Mouse (Mus musculus) embryonic fibroblast, embryonic 13.5 days (primary cell): ENCODE data around the gene Pycr2. TPM values are rescaled to one million over a fixed set of nuclear protein-coding genes. Genes with fewer than 3 reads are reported as not detected.

Source experiments
- H3K27ac ChIP-seq: 2 replicates; pipeline ENCODE4 v1.5.1; 2012; ENCODE audit warnings: low read length, control low read depth, inconsistent platforms; ENCODE audit not compliant: insufficient read depth
- H3K4me1 ChIP-seq: 2 replicates; pipeline ENCODE4 v1.6.1; 2011; ENCODE audit warnings: low read length; ENCODE audit not compliant: control insufficient read depth, insufficient read depth
- H3K4me3 ChIP-seq: 2 replicates; pipeline ENCODE4 v1.5.1; 2011; ENCODE audit warnings: mild to moderate bottlenecking, control low read depth, low read length; ENCODE audit not compliant: insufficient read depth
- CTCF ChIP-seq: IDR thresholded peaks from 2 replicates; pipeline ENCODE4 v1.5.1; 2011; ENCODE audit warnings: mild to moderate bottlenecking, control low read depth, low read length, moderate library complexity, borderline replicate concordance; ENCODE audit not compliant: insufficient read depth
- POLR2A ChIP-seq: IDR thresholded peaks from 2 replicates; pipeline ENCODE4 v1.6.1; 2011; ENCODE audit warnings: low read depth, mild to moderate bottlenecking, control low read depth, low read length, moderate library complexity
- polyA plus RNA-seq: library from polyadenylated mRNA; stranded (reverse); fragments of >200 nt; gene quantifications from 2 replicates; pipeline ENCODE4 v1.2.4, GENCODE M21; 2011; ENCODE audit warnings: low read depth; ENCODE audit not compliant: missing spikeins, insufficient read length

The Pycr2 gene
- polyA plus RNA-seq, 1 experiment = 21.2 TPM

- Histone ChIP-seq H3K27ac (peak overlapping the region; percentile 86), H3K4me1 (peaks cover 27% of the 10 kb centered on the region), H3K4me3 (peak overlapping the region; percentile 76)
- TF ChIP-seq CTCF (no peak), POLR2A (no peak)
These were observed 36.8 kb downstream of the Pycr2 start for GRCm38 (mm10) chr1:180940776-180941460.

GRCm38 (mm10) chr1:180941726-180942125, 37.6 kb downstream of the Pycr2 start:
- H3K27ac ChIP-seq = peak overlapping the region; percentile 86
- peaks cover 30% of the 10 kb centered on the region for H3K4me1 ChIP-seq
- H3K4me3 ChIP-seq = peak overlapping the region; percentile 76
- TF ChIP-seq POLR2A (no peak), CTCF (no peak)

- H3K4me1 ChIP-seq = peaks cover 30% of the 10 kb centered on the region
- H3K4me3 ChIP-seq = peak within 1 kb of the TSS; percentile 76
- peak within 1 kb of the TSS; percentile 86 for H3K27ac ChIP-seq
- TF ChIP-seq CTCF (no peak), POLR2A (peak; percentile 91)
These were observed 38.3 kb downstream of the Pycr2 start, which contains the start of gene Tmem63a for GRCm38 (mm10) chr1:180942166-180943031. Gene Tmem63a, plus strand, starts transcription at chr1:180942344.

DNA sequence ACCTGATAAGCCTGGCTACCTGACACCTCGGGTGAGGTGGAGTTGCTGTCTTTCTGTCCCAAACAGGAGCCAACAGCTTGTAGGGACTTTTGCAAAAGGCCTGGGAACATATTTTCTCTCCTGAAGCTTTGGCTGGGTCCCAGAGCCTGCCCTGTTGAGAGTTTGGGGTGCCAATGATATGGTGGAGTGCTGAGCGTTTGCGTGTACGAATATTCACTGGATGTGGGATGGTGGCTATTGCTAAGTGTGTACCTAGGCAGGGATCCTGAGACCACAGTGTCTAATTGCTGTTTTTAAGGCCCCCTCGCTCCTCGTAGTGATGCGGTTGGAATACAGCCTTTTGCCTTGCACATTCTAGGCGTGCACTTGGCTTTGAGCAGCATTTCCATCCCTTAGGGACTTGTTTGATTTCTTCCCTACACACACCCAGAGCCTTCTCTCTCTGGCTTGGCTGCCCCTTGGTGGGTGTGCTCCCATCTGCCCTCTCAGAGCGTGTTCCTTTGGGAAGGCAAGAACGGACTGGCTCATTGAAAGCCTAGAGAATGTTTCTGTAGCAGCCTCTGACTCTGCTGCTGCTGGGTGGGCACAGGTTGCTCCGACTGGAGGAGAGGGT, 39.0 kb downstream of the Pycr2 start:
- Histone ChIP-seq H3K27ac (peak overlapping the region; percentile 86), H3K4me1 (peaks cover 30% of the 10 kb centered on the region), H3K4me3 (peak overlapping the region; percentile 76)
- TF ChIP-seq POLR2A (no peak), CTCF (no peak)

DNA sequence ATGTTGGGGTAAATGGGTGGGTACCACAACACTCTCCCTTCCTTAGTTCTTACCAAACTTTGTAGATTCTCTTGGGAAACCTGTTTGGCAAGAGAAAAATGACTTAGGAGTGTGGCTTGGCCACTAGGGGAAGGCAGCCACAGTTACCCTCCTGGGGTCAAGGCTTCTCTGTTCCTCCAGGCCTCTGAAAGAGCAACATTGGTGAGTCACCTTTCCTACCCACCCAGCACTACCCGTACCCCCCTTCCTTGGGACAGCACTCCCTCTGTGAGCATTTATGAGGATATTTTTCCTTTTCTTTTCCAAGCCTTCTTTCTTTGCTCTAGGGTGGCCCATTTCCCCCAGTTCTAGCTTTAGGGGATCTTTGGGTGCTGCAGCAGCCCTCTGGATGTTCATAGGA, 39.8 kb downstream of the Pycr2 start:
- 0 out of 2 replicates have a peak overlapping the region, but pooled peaks have one; percentile 76 for H3K4me3 ChIP-seq
- no peak for TF ChIP-seq POLR2A
- TF ChIP-seq CTCF = no peak
- H3K27ac ChIP-seq = peak overlapping the region; percentile 86
- peaks cover 30% of the 10 kb centered on the region for H3K4me1 ChIP-seq

DNA sequence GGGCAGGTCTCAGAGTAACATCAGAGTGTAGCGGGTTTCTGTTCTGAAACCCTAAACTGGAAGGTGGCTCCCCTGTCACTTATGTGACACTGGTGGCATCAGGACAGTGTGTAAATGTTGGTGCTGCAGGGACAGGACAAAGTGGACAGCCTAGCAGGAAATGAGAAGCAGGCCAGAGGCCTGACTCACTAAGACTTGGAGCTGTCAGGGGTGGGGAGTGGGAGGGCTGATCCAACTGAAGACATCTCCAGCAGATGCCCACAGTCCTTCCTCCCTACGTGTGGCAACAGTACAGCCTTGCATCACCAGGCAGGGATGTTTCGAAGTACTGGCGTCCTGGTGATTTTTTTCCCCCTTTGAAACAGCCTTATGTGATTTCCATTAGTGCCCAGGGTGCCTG, 40.5 kb downstream of the Pycr2 start:
- TF ChIP-seq CTCF = no peak
- TF ChIP-seq POLR2A = 0 out of 2 replicates have a peak, but pooled peaks have one; percentile 36
- Histone ChIP-seq H3K4me1 (peaks cover 30% of the 10 kb centered on the region), H3K4me3 (no peak overlapping the region), H3K27ac (peak overlapping the region; percentile 86)

GRCm38 (mm10) chr1:180945001-180945980, 41.2 kb downstream of the Pycr2 start:
- Histone ChIP-seq H3K4me1 (peaks cover 30% of the 10 kb centered on the region), H3K4me3 (no peak overlapping the region), H3K27ac (peak overlapping the region; percentile 86)
- TF ChIP-seq CTCF (no peak), POLR2A (peak; percentile 55; the same call in 1 of the 2 replicates)

DNA sequence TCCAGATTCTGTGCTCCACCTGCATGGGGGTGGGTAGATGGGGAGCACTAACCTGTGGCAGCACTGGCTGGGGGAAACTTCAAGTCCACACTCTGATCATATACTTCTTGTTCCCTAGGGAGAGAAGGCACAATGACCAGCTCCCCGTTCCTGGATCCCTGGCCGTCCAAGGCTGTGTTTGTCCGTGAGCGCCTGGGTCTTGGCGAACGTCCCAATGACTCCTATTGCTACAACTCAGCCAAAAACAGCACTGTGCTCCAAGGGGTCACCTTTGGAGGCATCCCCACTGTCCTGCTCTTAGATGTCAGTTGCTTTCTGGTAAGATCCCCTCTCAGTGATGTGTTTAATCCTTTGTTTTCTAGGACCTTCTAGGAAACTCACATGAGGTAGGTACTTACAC, 42.4 kb downstream of the Pycr2 start:
- no peak overlapping the region for H3K27ac ChIP-seq

More for the DNA sequence above, 42.4 kb downstream of the Pycr2 start:
- TF ChIP-seq POLR2A (no peak), CTCF (no peak)
- no peak overlapping the region for H3K4me3 ChIP-seq
- H3K4me1 ChIP-seq = peaks cover 24% of the 10 kb centered on the region
